Mouse (Mus musculus) CH12F3 (cell line): ENCODE data around the gene Olfr591.
"Not testable (repeated sequence)": the region's sequence is repeated elsewhere in the genome, so short reads cannot be mapped to it uniquely, and the experiment has no call there.

Source experiments
- in situ Hi-C: fragments of 300-500 bp; cut with MboI; formaldehyde crosslinking; loops from 2 replicates; pipeline ENCODE4 v1.14.3; 2020; ENCODE audit warnings: low sequenced_read_pairs

Olfr591 gene

GRCm38 (mm10) chr7:103178240-103178639 is at the start of gene Olfr591:
TSS of gene Olfr591 (minus strand) at chr7:103178340.
- in situ Hi-C loops = no loop called here

DNA sequence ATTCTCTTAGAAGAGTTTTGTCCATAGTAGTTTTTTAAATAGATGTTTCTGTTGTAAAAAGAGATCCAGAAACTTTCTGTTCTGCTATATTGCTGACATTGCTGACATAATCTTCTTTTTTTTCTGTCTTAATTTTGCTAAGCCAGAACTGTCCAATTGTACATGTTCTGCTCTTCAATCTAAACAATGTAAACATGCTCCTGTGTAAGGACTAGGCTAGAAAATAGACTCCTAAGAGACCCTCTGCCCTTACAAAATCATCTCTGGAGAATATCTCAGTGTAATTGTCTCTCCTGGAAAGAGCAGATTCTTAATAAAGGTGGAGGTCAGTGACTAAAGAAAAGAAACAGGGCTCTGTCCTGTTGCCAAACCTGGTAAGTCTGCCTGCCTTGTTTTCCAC is 38.6 kb upstream of the Olfr591 start, which contains the start of gene Olfr594:
Gene Olfr594 (plus strand): TSS at position 301 of the 400 bp plus-strand sequence.
- in situ Hi-C loops = no loop called here

DNA sequence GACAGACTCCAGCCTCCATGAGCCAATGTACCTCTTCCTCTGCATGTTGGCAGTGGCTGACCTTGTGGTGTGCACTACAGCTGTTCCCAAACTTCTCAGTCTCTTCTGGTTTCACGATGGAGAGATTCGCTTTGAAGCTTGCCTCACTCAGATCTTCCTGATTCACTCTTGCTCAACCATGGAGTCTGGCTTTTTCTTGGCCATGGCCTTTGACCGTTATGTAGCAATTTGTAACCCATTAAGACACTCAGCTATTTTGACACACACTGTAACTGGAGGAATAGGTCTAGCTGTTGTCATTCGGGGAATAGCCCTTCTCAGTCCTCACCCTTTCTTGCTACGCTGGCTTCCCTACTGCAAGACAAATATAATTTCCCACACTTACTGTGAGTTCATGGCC is 33.9 kb upstream of the Olfr591 start:
- in situ Hi-C loops = not testable (repeated sequence)

DNA sequence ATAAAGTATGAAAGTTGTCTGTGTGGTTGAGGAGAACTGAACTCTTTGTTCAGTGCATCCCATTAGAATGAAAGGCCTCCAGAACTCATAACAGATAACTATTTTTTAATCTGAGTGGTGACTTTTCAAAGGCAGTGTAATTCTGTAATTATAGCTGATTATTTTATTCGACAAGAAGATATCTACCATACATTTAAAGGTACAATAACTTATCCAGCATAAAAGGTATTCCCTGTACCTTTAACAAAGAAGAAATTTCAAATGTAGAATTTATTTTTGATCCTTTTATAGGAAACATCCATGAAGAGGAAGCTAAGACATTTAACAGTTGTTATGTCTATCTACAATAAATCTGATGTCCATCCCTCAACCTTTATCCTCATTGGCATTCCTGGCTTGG is 33.4 kb upstream of the Olfr591 start, which contains the start of gene Olfr593:
Gene Olfr593 (plus strand): TSS at position 301 of the 400 bp plus-strand sequence.
- in situ Hi-C loops = no loop called here

- in situ Hi-C loops = not testable (repeated sequence)
Measured at GRCm38 (mm10) chr7:103184503-103184902, 6.4 kb upstream of the Olfr591 start, which contains the start of gene Olfr592. TSS of gene Olfr592 (plus strand) at chr7:103184803.

GRCm38 (mm10) chr7:103169697-103170096 is 8.4 kb downstream of the Olfr591 start:
- in situ Hi-C loops = no loop called here

- in situ Hi-C loops = no loop called here
Measured at GRCm38 (mm10) chr7:103156256-103156655, 21.9 kb downstream of the Olfr591 start, which contains the start of gene Olfr589. TSS of gene Olfr589 (minus strand) at chr7:103156356.

GRCm38 (mm10) chr7:103140579-103140978 is 37.6 kb downstream of the Olfr591 start, which contains the start of gene Olfr588-ps1:
TSS of gene Olfr588-ps1 (plus strand) at chr7:103140879.
- in situ Hi-C loops = no loop called here

DNA sequence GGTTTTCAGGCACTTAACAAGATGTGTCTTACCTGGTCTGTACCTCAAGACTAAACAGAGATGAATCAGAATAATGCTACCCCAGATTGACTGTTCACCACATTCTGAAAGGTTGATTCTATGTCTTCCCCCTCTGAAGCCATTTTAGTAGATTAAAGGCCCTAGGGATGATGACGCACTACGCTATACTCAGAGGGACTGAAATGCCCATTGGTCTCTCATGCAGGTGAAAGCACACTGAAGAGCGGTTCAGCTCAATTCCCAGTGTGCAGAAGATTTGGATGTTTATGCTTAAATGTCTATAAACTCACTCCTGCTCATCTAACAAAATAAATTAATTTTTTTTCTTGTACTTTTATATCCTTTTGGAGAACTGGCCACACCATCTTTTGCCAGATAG is 52.6 kb downstream of the Olfr591 start, which contains the start of gene Olfr586:
Gene Olfr586 (minus strand): TSS at position 101 of the 400 bp plus-strand sequence.
- in situ Hi-C loops = no loop called here

DNA sequence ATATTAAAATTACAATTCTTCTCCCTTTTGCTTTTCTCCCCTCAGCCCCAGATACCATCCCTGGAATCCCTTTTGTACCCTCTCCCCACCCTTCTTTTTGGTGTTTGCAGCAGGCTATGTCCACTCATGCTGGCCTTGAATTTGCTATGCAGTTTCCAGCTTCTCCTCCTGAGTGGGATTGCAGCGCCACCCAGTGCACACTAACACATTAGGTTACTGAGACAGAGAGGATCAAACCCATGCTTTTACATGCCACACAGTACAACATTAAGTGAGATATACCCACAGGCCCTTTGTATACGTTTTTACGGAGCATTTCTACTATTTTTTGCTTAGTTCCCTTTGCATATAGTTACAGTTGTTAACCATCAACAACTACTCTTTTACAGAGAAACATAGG is 58.7 kb downstream of the Olfr591 start:
- in situ Hi-C loops = no loop called here
